Mouse (Mus musculus) ES-E14 (cell line): ENCODE data around the gene Vim. TPM values are rescaled to one million over a fixed set of nuclear protein-coding genes. Genes with fewer than 3 reads are reported as not detected.

Experiments
- DNase-seq: peaks from one replicate; pipeline ENCODE4 v3.0.0-alpha.2; 2013; ENCODE audit warnings: low read depth, low spot score
- H3K27ac ChIP-seq: 2 replicates; pipeline ENCODE4 v1.5.1; 2012; ENCODE audit warnings: low read depth, mild to moderate bottlenecking, low read length, moderate library complexity, mixed read lengths; ENCODE audit not compliant: poor library complexity, insufficient read depth, severe bottlenecking
- H3K36me3 ChIP-seq: 2 replicates; pipeline ENCODE4 v1.6.1; 2012; ENCODE audit warnings: mild to moderate bottlenecking, low read length, moderate library complexity, mixed read lengths; ENCODE audit not compliant: control insufficient read depth, poor library complexity, insufficient read depth, severe bottlenecking
- H3K4me1 ChIP-seq, 2 experiments: fragments of 150-350 bp in 1 of 2; sonication (generic) in 1 of 2; 2 replicates each; pipeline ENCODE4 v1.6.1; 2012; ENCODE audit warnings: low read length in 2 of 2, mild to moderate bottlenecking in 1 of 2, mixed read lengths in 1 of 2; ENCODE audit not compliant: control insufficient read depth in 2 of 2, insufficient read depth in 2 of 2, poor library complexity in 1 of 2
- H3K4me3 ChIP-seq, 2 experiments: fragments of 150-350 bp in 1 of 2; sonication (generic) in 1 of 2; 2 replicates each; pipeline ENCODE4 v1.5.1; 2012; ENCODE audit warnings: low read length in 2 of 2, low read depth in 1 of 2, mild to moderate bottlenecking in 1 of 2, mixed read lengths in 1 of 2; ENCODE audit not compliant: insufficient read depth in 1 of 2, poor library complexity in 1 of 2, severe bottlenecking in 1 of 2
- H3K9ac ChIP-seq: 2 replicates; pipeline ENCODE4 v1.6.1; 2012; ENCODE audit warnings: low read depth, mild to moderate bottlenecking, low read length, mixed read lengths; ENCODE audit not compliant: poor library complexity, insufficient read depth, severe bottlenecking
- H3K9me3 ChIP-seq: fragments of 150-350 bp; sonication (generic); 2 replicates; pipeline ENCODE4 v1.6.1; 2012; ENCODE audit warnings: low read depth, mild to moderate bottlenecking, low read length; ENCODE audit not compliant: control insufficient read depth, insufficient read depth
- CHD2 ChIP-seq: IDR thresholded peaks from 2 replicates; pipeline ENCODE4 v1.6.1; 2014; ENCODE audit warnings: mild to moderate bottlenecking, low read depth, low read length, inconsistent platforms
- HCFC1 ChIP-seq: IDR thresholded peaks from 2 replicates; pipeline ENCODE4 v1.6.1; 2012; ENCODE audit warnings: low read length, inconsistent platforms, borderline replicate concordance; ENCODE audit not compliant: insufficient read depth
- MAFK ChIP-seq: IDR thresholded peaks from 2 replicates; pipeline ENCODE4 v1.6.1; 2014; ENCODE audit warnings: mild to moderate bottlenecking, low read depth, low read length, inconsistent platforms; ENCODE audit not compliant: insufficient read depth
- ZC3H11A ChIP-seq: IDR thresholded peaks from 2 replicates; pipeline ENCODE4 v1.6.1; 2012; ENCODE audit warnings: low read depth, mild to moderate bottlenecking, inconsistent platforms, low read length, borderline replicate concordance
- ZNF384 ChIP-seq: IDR thresholded peaks from 2 replicates; pipeline ENCODE4 v1.6.1; 2012; ENCODE audit warnings: low read depth, low read length, inconsistent platforms
- in situ Hi-C, 2 experiments: fragments of 600-800 bp; cut with MboI; formaldehyde crosslinking; loops; one replicate each; pipeline ENCODE4 v1.15.1; 2025; ENCODE audit warnings: low sequenced_read_pairs in 2 of 2, inconsistent platforms in 1 of 2; ENCODE audit not compliant: unreplicated experiment in 2 of 2
- total RNA-seq: library from RNA; depleted of rRNA; stranded (reverse); fragments of 300-350 nt; gene quantifications from 2 replicates; pipeline ENCODE4 v1.2.3, GENCODE M21; 2012

Gene Vim
- total RNA-seq, 1 experiment, result 1,315 TPM

GRCm38 (mm10) chr2:13560396-13560795 is 13.3 kb upstream of the Vim start:
- Histone ChIP-seq H3K36me3 (no peaks in the 10 kb centered on the region), H3K4me1 (no peaks in the 10 kb centered on the region), H3K27ac (no peak overlapping the region), H3K4me3 (no peak overlapping the region), H3K9ac (no peak overlapping the region), H3K9me3 (no peaks in the 10 kb centered on the region)
- in situ Hi-C loops, result no loop called here
- TF ChIP-seq CHD2 (no peak), MAFK (no peak), ZNF384 (no peak), HCFC1 (no peak), ZC3H11A (no peak)
- DNase-seq, result no peak

- no peak for TF ChIP-seq HCFC1
- no peak for TF ChIP-seq MAFK
- no peak for TF ChIP-seq ZC3H11A
- no peak for TF ChIP-seq CHD2
- no peak for TF ChIP-seq ZNF384
- H3K27ac ChIP-seq, result no peak overlapping the region
- no peak for DNase-seq
- H3K36me3 ChIP-seq, result no peaks in the 10 kb centered on the region
- in situ Hi-C loops, result no loop called here
- no peaks in the 10 kb centered on the region for H3K9me3 ChIP-seq
- no peak overlapping the region for H3K9ac ChIP-seq
- H3K4me1 ChIP-seq, result peaks cover 0 to 12% of the 10 kb centered on the region in 2 experiments; a peak in 2 of 4 replicates
- H3K4me3 ChIP-seq, result no peak overlapping the region
Observed at GRCm38 (mm10) chr2:13570122-13570521, 3.6 kb upstream of the Vim start.

- TF ChIP-seq ZC3H11A, result no peak
- no peak for TF ChIP-seq ZNF384
- TF ChIP-seq HCFC1, result no peak
- TF ChIP-seq MAFK, result no peak
- no peaks in the 10 kb centered on the region; the same call in 1 of the 2 replicates for H3K36me3 ChIP-seq
- peak overlapping the region; percentile 53; the same call in 1 of the 2 replicates for H3K27ac ChIP-seq
- H3K4me1 ChIP-seq, result peaks cover 3 to 12% of the 10 kb centered on the region in 2 experiments; a peak in 2 of 4 replicates
- no peak overlapping the region for H3K9ac ChIP-seq
- H3K4me3 ChIP-seq, result no peak overlapping the region
- H3K9me3 ChIP-seq, result no peaks in the 10 kb centered on the region
- in situ Hi-C loops, result no loop called here
- peak; percentile 60 for DNase-seq
Observed at GRCm38 (mm10) chr2:13572101-13572553, 1.6 kb upstream of the Vim start.

GRCm38 (mm10) chr2:13572647-13573407 is 900 bp upstream of the Vim start:
- in situ Hi-C loops, result no loop called here
- Histone ChIP-seq H3K9ac (no peak overlapping the region), H3K4me3 (peak overlapping the region; percentile 61 to 91; a peak in 3 of 4 replicates), H3K9me3 (no peaks in the 10 kb centered on the region), H3K4me1 (peaks cover 3 to 12% of the 10 kb centered on the region in 2 experiments; a peak in 2 of 4 replicates), H3K36me3 (no peaks in the 10 kb centered on the region; the same call in 1 of the 2 replicates), H3K27ac (peak overlapping the region; percentile 50; the same call in 1 of the 2 replicates)
- TF ChIP-seq CHD2 (no peak), MAFK (no peak)
- DNase-seq, result no peak
